Mouse (Mus musculus) myocyte (in vitro differentiated cells): Measurements from ENCODE around the gene Tmem239.

Experiments used
- CEBPB ChIP-seq: IDR thresholded peaks from 2 replicates; pipeline ENCODE4 v1.6.1; 2011; ENCODE audit warnings: mild to moderate bottlenecking, moderate library complexity; ENCODE audit not compliant: poor library complexity, insufficient read depth, severe bottlenecking
- MAX ChIP-seq: IDR thresholded peaks from one replicate; pipeline ENCODE4 v1.6.1; 2011; ENCODE audit warnings: low read depth, mild to moderate bottlenecking, control low read depth
- MYOD1 ChIP-seq, 3 experiments: IDR thresholded peaks; one replicate each; pipeline ENCODE4 v1.6.1; 2011; ENCODE audit warnings: control low read depth in 2 of 3, low read depth in 2 of 3, mild to moderate bottlenecking in 2 of 3, moderate library complexity in 1 of 3; ENCODE audit not compliant: insufficient read length in 2 of 3, control insufficient read depth in 1 of 3
- POLR2A ChIP-seq: IDR thresholded peaks from one replicate; pipeline ENCODE4 v1.6.1; 2011; ENCODE audit warnings: low read depth, mild to moderate bottlenecking, control low read depth, moderate library complexity; ENCODE audit not compliant: insufficient read length
- POLR2AphosphoS2 ChIP-seq: IDR thresholded peaks from one replicate; pipeline ENCODE4 v1.6.1; 2011; ENCODE audit warnings: low read depth, control low read depth; ENCODE audit not compliant: insufficient read length
- TCF12 ChIP-seq: IDR thresholded peaks from one replicate; pipeline ENCODE4 v1.6.1; 2011; ENCODE audit warnings: mild to moderate bottlenecking, control low read depth; ENCODE audit not compliant: poor library complexity, insufficient read depth, severe bottlenecking
- TCF3 ChIP-seq: IDR thresholded peaks from one replicate; pipeline ENCODE4 v1.6.1; 2011; ENCODE audit warnings: low read depth, control low read depth; ENCODE audit not compliant: insufficient read length
- USF1 ChIP-seq: IDR thresholded peaks from one replicate; pipeline ENCODE4 v1.6.1; 2011; ENCODE audit warnings: low read depth, mild to moderate bottlenecking, control low read depth, moderate library complexity

GRCm38 (mm10) chr2:130439840-130440480, 33.7 kb downstream of the Tmem239 start:
- TF ChIP-seq USF1: no peak
- TF ChIP-seq MAX: no peak
- no peak for TF ChIP-seq CEBPB
- no peak for TF ChIP-seq POLR2A
- no peak for TF ChIP-seq POLR2AphosphoS2
- no peak for TF ChIP-seq TCF3
- no peak for TF ChIP-seq MYOD1 (IDR thresholded peaks at IDR 0.05; ENCODE audit: control insufficient read depth in 1 of 3, insufficient read length in 2 of 3, low read depth in 2 of 3)
- TF ChIP-seq TCF12: no peak
